Mouse (Mus musculus) ovary, adult 18-20 months (tissue): ENCODE data around the gene Slc7a11.
A peak's percentile ranks its signal among the peaks of the same experiment; 100 is the strongest.

Experiments used
- DNase-seq: peaks from one replicate; pipeline ENCODE4 v3.0.0; 2022; ENCODE audit warnings: low spot score, mixed read lengths

Gene Slc7a11

GRCm38 (mm10) chr3:50185879-50186278 lies 257.5 kb downstream of the Slc7a11 start:
- no peak for DNase-seq

- no peak for DNase-seq
Measured at GRCm38 (mm10) chr3:50160756-50161155, 282.7 kb downstream of the Slc7a11 start.

DNA sequence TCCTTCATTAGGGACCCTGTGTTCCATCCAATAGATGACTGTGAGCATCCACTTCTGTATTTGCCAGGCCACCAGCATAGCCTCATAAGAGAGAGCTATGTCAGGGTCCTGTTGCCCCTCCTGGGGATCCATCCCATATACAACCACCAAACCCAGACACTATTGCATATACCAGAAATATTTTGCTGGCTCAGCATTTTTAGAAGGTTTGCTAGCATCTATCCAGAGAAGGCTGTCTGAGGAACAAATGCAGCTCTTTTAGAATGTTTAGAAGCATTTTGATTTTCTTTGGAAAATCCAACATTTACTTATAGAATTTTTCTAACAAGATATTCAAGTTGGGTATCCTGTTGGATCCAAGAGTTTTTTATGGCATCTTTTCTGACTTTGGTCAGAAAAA lies 299.3 kb downstream of the Slc7a11 start:
- no peak for DNase-seq

- no peak for DNase-seq
Measured at GRCm38 (mm10) chr3:50138319-50138718, 305.1 kb downstream of the Slc7a11 start.

- no peak for DNase-seq
Measured at GRCm38 (mm10) chr3:50132204-50132603, 311.2 kb downstream of the Slc7a11 start.

DNA sequence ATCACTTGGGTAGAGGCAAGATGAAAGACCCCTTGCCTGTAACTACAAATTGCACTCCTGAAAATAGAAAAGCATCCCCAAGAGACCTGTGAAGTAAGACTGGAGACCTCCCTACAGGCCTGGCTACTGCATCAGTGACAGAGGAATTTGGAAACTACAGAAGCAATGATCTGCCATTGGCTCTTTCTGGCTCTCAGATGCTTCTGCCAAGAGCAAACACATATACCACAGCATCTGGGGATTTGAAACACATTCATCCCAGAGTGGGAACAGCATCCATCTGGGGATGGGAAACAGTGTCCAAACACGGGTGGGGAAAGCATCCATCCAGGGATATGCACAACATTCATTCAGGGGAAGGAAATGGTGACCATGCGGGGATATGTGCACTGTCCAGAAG lies 313.1 kb downstream of the Slc7a11 start:
- DNase-seq, result no peak

- DNase-seq, result no peak
Measured at GRCm38 (mm10) chr3:50121001-50121400, 322.4 kb downstream of the Slc7a11 start.

DNA sequence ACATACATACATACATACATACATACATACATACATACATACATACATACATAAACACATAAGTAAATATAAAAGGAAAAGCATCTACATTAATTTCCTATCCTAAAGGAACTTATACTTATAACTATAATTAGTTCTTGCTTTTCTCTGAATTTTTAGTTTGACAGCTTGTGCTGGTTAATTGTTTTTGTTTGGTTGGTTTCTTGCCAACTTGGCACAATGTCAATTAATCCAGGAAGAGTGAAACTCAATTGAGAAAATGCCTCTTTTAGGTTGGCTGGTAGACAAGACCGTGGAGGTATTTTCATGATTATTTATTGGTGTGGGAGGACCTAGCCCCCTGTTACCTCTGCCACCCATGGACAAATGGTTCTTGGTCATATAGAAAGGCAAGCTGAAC lies 327.1 kb downstream of the Slc7a11 start:
- DNase-seq, result no peak

- DNase-seq, result no peak
Measured at GRCm38 (mm10) chr3:50105509-50105908, 337.9 kb downstream of the Slc7a11 start.

DNA sequence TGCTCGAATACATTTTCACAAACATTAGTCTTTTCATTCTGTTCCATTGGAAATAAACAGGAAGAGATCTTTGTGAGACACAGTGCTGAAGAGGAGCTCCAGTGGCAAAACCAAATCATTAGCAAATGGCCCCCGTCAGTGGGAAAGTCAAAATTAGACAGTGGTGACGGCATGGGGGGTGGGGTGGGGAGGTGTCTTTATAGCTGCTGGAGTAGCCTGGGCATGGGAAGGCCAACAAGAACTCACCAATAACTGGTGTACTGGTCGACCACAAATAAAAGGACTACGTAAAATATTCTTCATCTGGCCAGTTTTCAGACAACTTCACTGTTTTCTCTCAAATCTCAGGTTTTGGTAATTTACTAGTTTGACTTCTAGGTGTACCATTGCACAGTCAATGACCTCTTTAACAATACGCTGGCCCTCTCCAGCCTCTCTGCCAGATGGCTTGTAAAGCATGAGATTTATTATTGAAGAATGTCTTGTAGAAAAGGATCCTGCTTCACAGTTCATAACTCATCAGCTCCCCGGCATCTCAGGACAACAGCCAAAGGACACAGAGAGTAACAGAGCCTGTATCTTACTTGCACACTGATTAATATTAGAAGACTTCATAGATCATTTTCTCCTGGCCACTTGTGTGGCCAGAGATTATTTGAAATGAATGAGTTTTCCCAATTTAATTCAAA lies 348.9 kb downstream of the Slc7a11 start:
- no peak for DNase-seq

DNA sequence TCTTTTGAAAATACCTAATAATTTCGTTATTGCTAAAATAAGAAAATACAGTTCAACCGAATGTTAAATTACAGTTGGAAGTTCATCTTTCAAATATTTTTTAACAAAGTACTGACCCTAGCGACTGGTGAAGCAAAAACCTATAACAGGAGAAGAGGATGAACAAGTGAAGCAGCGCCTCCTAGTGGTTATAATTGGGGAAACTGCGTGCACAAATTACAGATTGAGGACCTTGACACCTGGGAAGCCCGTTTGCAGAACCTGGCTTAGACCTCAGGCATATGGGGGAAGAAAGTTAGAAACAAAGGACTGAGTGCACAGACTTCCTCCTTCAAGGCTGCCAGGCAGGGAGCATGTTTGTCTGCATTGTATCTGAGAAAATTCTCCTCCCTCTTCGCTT lies 366.4 kb downstream of the Slc7a11 start:
- peak; percentile 8 for DNase-seq

GRCm38 (mm10) chr3:50063396-50063795 lies 380.0 kb downstream of the Slc7a11 start:
- DNase-seq, result no peak

GRCm38 (mm10) chr3:50044666-50045065 lies 398.7 kb downstream of the Slc7a11 start:
- no peak for DNase-seq

GRCm38 (mm10) chr3:50044160-50044559 lies 399.3 kb downstream of the Slc7a11 start:
- DNase-seq, result no peak

DNA sequence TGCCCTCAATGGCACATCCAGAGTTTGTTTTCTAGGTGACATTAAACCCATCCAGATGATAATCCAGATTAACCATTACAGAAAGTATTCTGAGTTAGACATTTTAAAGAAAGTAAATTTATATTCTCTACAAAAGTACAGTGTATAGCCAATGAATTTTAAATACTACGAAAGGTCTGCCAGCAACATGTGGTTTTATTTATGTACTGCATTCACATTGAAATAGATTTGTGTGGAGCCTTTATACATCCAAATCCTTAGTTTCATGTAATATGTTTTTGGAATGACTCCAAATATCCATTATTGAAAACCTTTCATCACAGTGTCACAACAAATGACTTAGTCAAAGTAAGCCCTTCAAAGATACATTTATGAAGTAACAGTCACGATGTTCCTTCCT lies 402.3 kb downstream of the Slc7a11 start:
- no peak for DNase-seq

- DNase-seq, result no peak
Measured at GRCm38 (mm10) chr3:50035875-50036528, 407.4 kb downstream of the Slc7a11 start.

DNA sequence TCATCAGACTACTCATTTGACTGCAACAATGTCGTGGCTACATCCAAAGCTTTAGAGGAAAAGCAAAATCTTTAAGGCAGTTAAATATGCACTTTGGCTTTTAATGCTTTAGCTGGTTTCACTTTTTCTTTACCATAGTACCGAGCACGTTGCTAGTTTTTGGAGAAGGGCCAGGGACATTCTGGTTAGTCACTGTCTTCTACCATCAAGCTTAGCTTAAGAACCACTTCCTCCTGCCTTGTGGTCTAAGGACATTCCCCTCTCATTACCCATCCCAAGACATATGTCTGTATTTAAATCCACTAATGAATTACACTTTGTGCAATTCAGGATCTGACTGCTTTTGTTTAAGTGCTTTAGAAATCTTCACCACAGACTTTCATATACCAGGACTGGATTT lies 410.1 kb downstream of the Slc7a11 start:
- no peak for DNase-seq

GRCm38 (mm10) chr3:50026039-50026438 lies 417.4 kb downstream of the Slc7a11 start:
- no peak for DNase-seq

- DNase-seq, result no peak
Measured at GRCm38 (mm10) chr3:50014396-50014795, 429.0 kb downstream of the Slc7a11 start.

DNA sequence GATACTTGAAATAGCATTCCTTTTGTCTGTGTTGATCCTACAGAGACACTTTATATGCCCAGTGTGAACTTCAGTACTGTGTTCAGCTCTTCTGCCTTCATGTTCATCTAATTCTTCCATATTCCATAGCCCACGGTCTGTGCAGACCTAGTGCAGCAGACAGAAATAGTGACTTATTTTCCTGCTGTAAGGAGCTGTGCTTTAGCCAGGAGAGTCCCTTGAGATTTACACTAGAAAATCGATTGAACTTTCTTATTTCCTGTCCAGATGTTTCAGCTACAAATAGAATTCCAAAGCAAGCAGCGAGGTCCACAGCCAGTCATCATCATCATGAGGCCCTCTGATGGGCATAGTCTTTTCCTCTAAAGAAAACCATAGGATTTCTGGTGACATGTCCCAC lies 431.4 kb downstream of the Slc7a11 start:
- no peak for DNase-seq

GRCm38 (mm10) chr3:50003970-50004683 lies 439.3 kb downstream of the Slc7a11 start:
- no peak for DNase-seq

DNA sequence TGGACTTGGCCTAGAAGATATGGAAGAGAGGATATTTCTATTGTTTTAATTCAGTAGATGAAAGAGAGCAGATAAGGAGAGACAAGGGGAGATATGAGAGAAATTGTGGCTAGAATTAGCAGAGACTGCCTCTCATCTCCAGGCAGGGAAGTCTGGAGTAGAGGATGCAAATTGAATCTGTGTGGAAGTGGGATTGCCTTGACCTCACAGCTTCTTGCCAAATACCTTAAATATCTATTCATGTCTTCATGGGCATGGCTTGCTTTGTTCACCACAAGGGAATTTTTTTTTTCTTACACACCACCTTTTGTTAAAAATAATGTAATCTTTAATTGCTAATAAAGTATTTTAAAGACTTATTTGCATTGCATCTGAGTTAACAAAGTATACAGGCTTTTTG lies 441.3 kb downstream of the Slc7a11 start:
- DNase-seq, result no peak

- DNase-seq, result no peak
Measured at GRCm38 (mm10) chr3:50001635-50002034, 441.8 kb downstream of the Slc7a11 start.
